Mouse (Mus musculus) small intestine, adult 2 months (tissue): ENCODE data around the gene Triobp. TPM values are rescaled to one million over a fixed set of nuclear protein-coding genes. Genes with fewer than 3 reads are reported as not detected.
A peak's percentile ranks its signal among the peaks of the same experiment; 100 is the strongest.

Experiments
- H3K27ac ChIP-seq: fragments of 200-500 bp; 2 replicates; pipeline ENCODE4 v1.5.1; 2012; ENCODE audit warnings: low read depth, low read length, control low read depth, inconsistent platforms; ENCODE audit not compliant: insufficient read depth
- H3K27me3 ChIP-seq: fragments of 200-500 bp; 2 replicates; pipeline ENCODE4 v1.6.1; 2012; ENCODE audit warnings: mild to moderate bottlenecking, moderate library complexity, low read length, inconsistent platforms; ENCODE audit not compliant: control insufficient read depth, insufficient read depth
- H3K36me3 ChIP-seq: fragments of 200-500 bp; 2 replicates; pipeline ENCODE4 v1.6.1; 2012; ENCODE audit warnings: mild to moderate bottlenecking, low read length, control low read depth, inconsistent platforms; ENCODE audit not compliant: control insufficient read depth, insufficient read depth
- H3K4me1 ChIP-seq: fragments of 200-500 bp; 2 replicates; pipeline ENCODE4 v1.6.1; 2012; ENCODE audit warnings: low read length, inconsistent platforms, mixed read lengths; ENCODE audit not compliant: control insufficient read depth, insufficient read depth, insufficient read length
- H3K4me3 ChIP-seq: fragments of 200-500 bp; 2 replicates; pipeline ENCODE4 v1.5.1; 2012; ENCODE audit warnings: low read depth, mild to moderate bottlenecking, control low read depth, inconsistent platforms, low read length, moderate library complexity
- CTCF ChIP-seq: fragments of 200-500 bp; IDR thresholded peaks from 2 replicates; pipeline ENCODE4 v1.5.1; 2012; ENCODE audit warnings: low read depth, mild to moderate bottlenecking, control low read depth, inconsistent platforms, low read length, moderate library complexity, mixed read lengths; ENCODE audit not compliant: insufficient replicate concordance, insufficient read length; ENCODE audit errors: extremely low read depth
- POLR2A ChIP-seq: fragments of 200-500 bp; IDR thresholded peaks from 2 replicates; pipeline ENCODE4 v1.6.1; 2012; ENCODE audit warnings: low read depth, mild to moderate bottlenecking, control low read depth, inconsistent platforms, low read length, moderate library complexity
- WGBS: fragments of 180-500 bp; shearing (Covaris S2); methylation state at CpG from one replicate; pipeline ENCODE4 v1.1.7; 2018; 5-methylcytosine and 5-hydroxymethylcytosine counted together
- polyA plus RNA-seq: library from polyadenylated mRNA; depleted of rRNA; stranded (reverse); fragments of >200 nt; gene quantifications from 2 replicates; pipeline ENCODE4 v1.2.3, GENCODE M21; 2012

The Triobp gene
- polyA plus RNA-seq, 1 experiment = 123 TPM

DNA sequence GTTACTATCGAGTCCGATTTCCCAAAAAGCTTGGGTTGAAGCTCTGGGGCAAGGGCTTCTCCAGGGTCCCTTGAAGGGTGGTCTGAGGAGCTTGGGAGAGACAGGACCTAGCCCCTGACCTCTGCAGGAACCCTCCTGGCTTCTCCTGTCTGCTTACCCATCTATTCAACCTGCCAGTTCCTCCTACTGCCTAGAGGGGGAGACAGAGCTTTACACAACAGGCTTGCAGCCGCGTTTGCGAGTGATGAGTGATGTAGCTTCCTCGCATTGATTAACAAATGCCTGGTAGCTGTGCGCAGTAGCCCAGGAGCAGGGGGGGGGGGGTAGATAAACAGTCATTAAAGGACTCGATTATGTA, 31.9 kb upstream of the Triobp start:
- Histone ChIP-seq H3K4me3 (no peak overlapping the region), H3K36me3 (peaks cover 2% of the 10 kb centered on the region; the same call in 1 of the 2 replicates), H3K27me3 (no peaks in the 10 kb centered on the region), H3K27ac (no peak overlapping the region), H3K4me1 (peaks cover 11% of the 10 kb centered on the region)
- TF ChIP-seq CTCF = peak; percentile 89; the same call in 1 of the 2 replicates
- TF ChIP-seq POLR2A = no peak
- 9% methylated on average over 8 of the region's 8 CpGs for WGBS

GRCm38 (mm10) chr15:78916052-78916826, 31.3 kb upstream of the Triobp start:
- Histone ChIP-seq H3K4me3 (no peak overlapping the region), H3K27ac (no peak overlapping the region), H3K4me1 (peaks cover 11% of the 10 kb centered on the region), H3K27me3 (no peaks in the 10 kb centered on the region), H3K36me3 (peaks cover 2% of the 10 kb centered on the region; the same call in 1 of the 2 replicates)
- TF ChIP-seq CTCF (no peak), POLR2A (no peak)
- 87% methylated on average over 12 of the region's 12 CpGs for WGBS

GRCm38 (mm10) chr15:78918126-78918525, 29.4 kb upstream of the Triobp start:
- Histone ChIP-seq H3K4me1 (peaks cover 14% of the 10 kb centered on the region), H3K27me3 (no peaks in the 10 kb centered on the region), H3K27ac (no peak overlapping the region), H3K4me3 (no peak overlapping the region), H3K36me3 (peaks cover 2% of the 10 kb centered on the region; the same call in 1 of the 2 replicates)
- WGBS = 93% methylated on average over 23 of the region's 23 CpGs
- TF ChIP-seq CTCF (no peak), POLR2A (no peak)

- no peak overlapping the region for H3K4me3 ChIP-seq
- no peak for TF ChIP-seq CTCF
- TF ChIP-seq POLR2A = no peak
- peaks cover 2% of the 10 kb centered on the region; the same call in 1 of the 2 replicates for H3K36me3 ChIP-seq
- peaks cover 10% of the 10 kb centered on the region; the same call in 1 of the 2 replicates for H3K4me1 ChIP-seq
- 55% methylated on average over 12 of the region's 12 CpGs for WGBS
- H3K27me3 ChIP-seq = no peaks in the 10 kb centered on the region
- H3K27ac ChIP-seq = no peak overlapping the region
Observed at GRCm38 (mm10) chr15:78919914-78920313, 27.6 kb upstream of the Triobp start.

DNA sequence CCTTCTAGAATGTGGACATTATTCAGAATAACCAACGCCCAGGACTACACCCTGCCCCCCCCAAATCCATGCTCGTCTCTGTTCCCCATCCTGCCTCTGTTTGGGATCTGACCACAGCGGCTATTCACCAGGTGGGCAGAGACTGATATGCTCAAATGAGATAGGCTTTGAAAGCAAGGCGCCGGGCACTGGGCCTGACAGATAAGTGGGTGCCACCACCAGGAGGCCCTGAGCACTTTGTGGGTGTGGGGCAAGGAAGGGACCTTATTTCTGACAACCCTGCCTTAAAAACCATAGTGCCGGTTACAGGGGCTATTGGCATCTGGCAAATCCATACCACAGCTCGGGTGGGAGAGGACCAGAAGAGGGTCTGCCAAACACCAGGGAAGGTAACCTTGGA, 24.8 kb upstream of the Triobp start:
- Histone ChIP-seq H3K27me3 (no peaks in the 10 kb centered on the region), H3K4me1 (peaks cover 17% of the 10 kb centered on the region), H3K4me3 (no peak overlapping the region), H3K27ac (no peak overlapping the region), H3K36me3 (peaks cover 2% of the 10 kb centered on the region; the same call in 1 of the 2 replicates)
- WGBS = 78% methylated on average over 7 of the region's 7 CpGs
- TF ChIP-seq POLR2A (no peak), CTCF (no peak)

DNA sequence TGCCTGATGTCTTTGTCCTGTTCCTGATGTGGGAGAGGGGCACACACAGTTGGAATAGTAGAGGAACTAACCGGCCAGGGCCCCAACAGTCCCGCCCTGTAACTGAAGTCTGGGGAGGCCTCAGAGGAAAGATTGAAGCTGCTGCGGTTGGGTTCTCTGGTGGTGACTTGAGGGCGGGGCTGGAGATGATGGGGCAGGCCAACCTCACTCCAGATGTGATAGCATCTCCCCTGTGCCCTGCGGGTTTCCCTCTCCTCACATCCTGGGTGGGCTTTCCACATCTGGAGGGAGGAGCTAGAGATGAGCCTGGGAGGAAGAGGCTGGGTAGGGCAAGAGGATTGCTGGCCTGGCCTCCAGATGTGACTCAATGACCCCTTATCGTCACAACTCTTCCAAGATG, 23.9 kb upstream of the Triobp start:
- Histone ChIP-seq H3K4me1 (peaks cover 19% of the 10 kb centered on the region), H3K27me3 (no peaks in the 10 kb centered on the region), H3K36me3 (no peaks in the 10 kb centered on the region), H3K27ac (no peak overlapping the region), H3K4me3 (no peak overlapping the region)
- TF ChIP-seq CTCF (no peak), POLR2A (no peak)
- WGBS = 61% methylated on average over 6 of the region's 6 CpGs

- no peaks in the 10 kb centered on the region for H3K27me3 ChIP-seq
- H3K4me3 ChIP-seq = no peak overlapping the region
- WGBS = 68% methylated on average over 8 of the region's 8 CpGs
- H3K27ac ChIP-seq = no peak overlapping the region
- TF ChIP-seq POLR2A (no peak), CTCF (no peak)
- peaks cover 19% of the 10 kb centered on the region for H3K4me1 ChIP-seq
- no peaks in the 10 kb centered on the region for H3K36me3 ChIP-seq
Observed at GRCm38 (mm10) chr15:78925129-78925528, 22.4 kb upstream of the Triobp start.
